Mouse (Mus musculus) heart, embryonic 11.5 days (tissue): ENCODE data around the gene Spdya. TPM values are rescaled to one million over a fixed set of nuclear protein-coding genes. Genes with fewer than 3 reads are reported as not detected.
"Not testable (repeated sequence)": the region's sequence is repeated elsewhere in the genome, so short reads cannot be mapped to it uniquely, and the experiment has no call there.

ENCODE experiments used
- ATAC-seq: fragments of 200-750 bp; cut with Nextera tagmentation; replicated peaks from 2 replicates; pipeline ENCODE4 v1.8.0; 2017; ENCODE audit warnings: moderate library complexity; ENCODE audit not compliant: insufficient number of reproducible peaks, low FRiP score, low TSS enrichment
- H3K27ac ChIP-seq: fragments of 300-500 bp; sonication (generic); 2 replicates; pipeline ENCODE4 v1.5.1; 2014; ENCODE audit warnings: mild to moderate bottlenecking, low read depth, low read length
- H3K27me3 ChIP-seq: fragments of 300-500 bp; sonication (generic); 2 replicates; pipeline ENCODE4 v1.6.1; 2014; ENCODE audit warnings: mild to moderate bottlenecking, low read length, mixed read lengths; ENCODE audit not compliant: control insufficient read depth, insufficient read depth
- H3K36me3 ChIP-seq: fragments of 300-500 bp; sonication (generic); 2 replicates; pipeline ENCODE4 v1.6.1; 2014; ENCODE audit warnings: mild to moderate bottlenecking, low read length, moderate library complexity, mixed read lengths; ENCODE audit not compliant: control insufficient read depth, insufficient read depth
- H3K4me1 ChIP-seq: fragments of 300-500 bp; sonication (generic); 2 replicates; pipeline ENCODE4 v1.6.1; 2014; ENCODE audit warnings: low read length; ENCODE audit not compliant: control insufficient read depth, insufficient read depth
- H3K4me2 ChIP-seq: fragments of 300-500 bp; sonication (generic); 2 replicates; pipeline ENCODE4 v1.6.1; 2014; ENCODE audit warnings: mild to moderate bottlenecking, moderate library complexity
- H3K4me3 ChIP-seq: fragments of 300-500 bp; sonication (generic); 2 replicates; pipeline ENCODE4 v1.5.1; 2014; ENCODE audit warnings: low read depth, low read length
- H3K9ac ChIP-seq: fragments of 300-500 bp; sonication (generic); 2 replicates; pipeline ENCODE4 v1.6.1; 2014; ENCODE audit warnings: mild to moderate bottlenecking, low read depth, low read length, moderate library complexity
- H3K9me3 ChIP-seq: fragments of 300-500 bp; sonication (generic); replicated peaks from 2 replicates; pipeline ENCODE4 v1.6.1; 2016; ENCODE audit warnings: low read length; ENCODE audit not compliant: control insufficient read depth
- WGBS: fragments of 180-500 bp; shearing (Covaris S2); extraction: QIAGEN DNeasy Blood & Tissue Kit; methylation state at CpG from one replicate; pipeline ENCODE4 v1.1.7; 2014; ENCODE audit not compliant: insufficient replicate concordance; 5-methylcytosine and 5-hydroxymethylcytosine counted together
- polyA plus RNA-seq: library from polyadenylated mRNA; unstranded; fragments of >200 nt; fragmentation: Nextera tagmentation; extraction: Ambion mirVana; gene quantifications from 2 replicates; pipeline ENCODE4 v1.2.1, GENCODE M21; 2014

The Spdya gene
- polyA plus RNA-seq, 1 experiment from 2014 or later = 0.29 TPM

GRCm38 (mm10) chr17:71616319-71617032 is 64.6 kb downstream of the Spdya start:
- H3K9me3 ChIP-seq = no peaks in the 10 kb centered on the region
- under 1% methylated on average over 59 of the region's 73 CpGs for WGBS
- H3K27me3 ChIP-seq = no peaks in the 10 kb centered on the region
- H3K27ac ChIP-seq = peak overlapping the region; percentile 59; the same call in 1 of the 2 replicates
- H3K36me3 ChIP-seq = peaks cover 7% of the 10 kb centered on the region; the same call in 1 of the 2 replicates
- H3K4me2 ChIP-seq = peak overlapping the region; percentile 84
- H3K4me3 ChIP-seq = peak overlapping the region; percentile 92
- H3K4me1 ChIP-seq = peaks cover 15% of the 10 kb centered on the region
- peak overlapping the region; percentile 97 for H3K9ac ChIP-seq
- peak; percentile 55 for ATAC-seq

- Histone ChIP-seq H3K27me3 (no peaks in the 10 kb centered on the region), H3K36me3 (peaks cover 7% of the 10 kb centered on the region; the same call in 1 of the 2 replicates), H3K9me3 (no peaks in the 10 kb centered on the region), H3K4me1 (peaks cover 15% of the 10 kb centered on the region), H3K27ac (no peak overlapping the region), H3K9ac (peak overlapping the region; percentile 97), H3K4me2 (peak overlapping the region; percentile 84), H3K4me3 (peak overlapping the region; percentile 92)
- no peak for ATAC-seq
- 1% methylated on average over 10 of the region's 10 CpGs for WGBS
These were observed 65.1 kb downstream of the Spdya start for GRCm38 (mm10) chr17:71617033-71617362.

GRCm38 (mm10) chr17:71617974-71618373 is 66.1 kb downstream of the Spdya start:
- peaks cover 7% of the 10 kb centered on the region; the same call in 1 of the 2 replicates for H3K36me3 ChIP-seq
- no peak overlapping the region for H3K9ac ChIP-seq
- ATAC-seq = no peak
- H3K27ac ChIP-seq = no peak overlapping the region
- H3K9me3 ChIP-seq = no peaks in the 10 kb centered on the region
- H3K4me3 ChIP-seq = peak overlapping the region; percentile 92
- H3K4me1 ChIP-seq = peaks cover 15% of the 10 kb centered on the region
- peak overlapping the region; percentile 84 for H3K4me2 ChIP-seq
- WGBS = 58% methylated on average over 4 of the region's 4 CpGs
- no peaks in the 10 kb centered on the region for H3K27me3 ChIP-seq

- Histone ChIP-seq H3K9me3 (no peaks in the 10 kb centered on the region), H3K27me3 (no peaks in the 10 kb centered on the region), H3K9ac (no peak overlapping the region), H3K4me2 (no peak overlapping the region), H3K36me3 (peaks cover 25% of the 10 kb centered on the region), H3K4me1 (no peaks in the 10 kb centered on the region), H3K4me3 (no peak overlapping the region), H3K27ac (no peak overlapping the region)
- 90% methylated on average over 10 of the region's 10 CpGs for WGBS
- ATAC-seq = no peak
These were observed 79.9 kb downstream of the Spdya start for GRCm38 (mm10) chr17:71631806-71632205.

GRCm38 (mm10) chr17:71633350-71633749 is 81.5 kb downstream of the Spdya start:
- Histone ChIP-seq H3K4me3 (no peak overlapping the region), H3K4me2 (no peak overlapping the region), H3K36me3 (peaks cover 24% of the 10 kb centered on the region), H3K27me3 (no peaks in the 10 kb centered on the region), H3K27ac (no peak overlapping the region), H3K9me3 (no peaks in the 10 kb centered on the region), H3K9ac (no peak overlapping the region), H3K4me1 (no peaks in the 10 kb centered on the region)
- ATAC-seq = no peak
- WGBS = 88% methylated on average over 8 of the region's 8 CpGs

- H3K9ac ChIP-seq = no peak overlapping the region
- WGBS = 87% methylated on average over 8 of the region's 8 CpGs
- H3K27me3 ChIP-seq = no peaks in the 10 kb centered on the region
- peaks cover 30% of the 10 kb centered on the region for H3K36me3 ChIP-seq
- H3K9me3 ChIP-seq = no peaks in the 10 kb centered on the region
- no peaks in the 10 kb centered on the region for H3K4me1 ChIP-seq
- H3K4me3 ChIP-seq = no peak overlapping the region
- H3K27ac ChIP-seq = no peak overlapping the region
- no peak overlapping the region for H3K4me2 ChIP-seq
- no peak for ATAC-seq
These were observed 84.9 kb downstream of the Spdya start for GRCm38 (mm10) chr17:71636786-71637185.

- WGBS = 89% methylated on average over 4 of the region's 4 CpGs
- H3K4me1 ChIP-seq = no peaks in the 10 kb centered on the region
- peaks cover 33% of the 10 kb centered on the region for H3K36me3 ChIP-seq
- H3K9me3 ChIP-seq = no peaks in the 10 kb centered on the region
- ATAC-seq = no peak
- H3K4me3 ChIP-seq = no peak overlapping the region
- no peaks in the 10 kb centered on the region for H3K27me3 ChIP-seq
- H3K9ac ChIP-seq = no peak overlapping the region
- H3K4me2 ChIP-seq = no peak overlapping the region
- H3K27ac ChIP-seq = no peak overlapping the region
These were observed 85.9 kb downstream of the Spdya start for GRCm38 (mm10) chr17:71637750-71638265.

- H3K4me2 ChIP-seq, H3K9me3 ChIP-seq, H3K9ac ChIP-seq, H3K4me3 ChIP-seq, H3K27ac ChIP-seq, H3K27me3 ChIP-seq, ATAC-seq, H3K4me1 ChIP-seq: not testable (repeated sequence)
- WGBS = 85% methylated on average over 5 of the region's 5 CpGs
- H3K36me3 ChIP-seq = peaks cover 26% of the 10 kb centered on the region
These were observed 87.2 kb downstream of the Spdya start for GRCm38 (mm10) chr17:71639056-71639455.
